Mouse (Mus musculus) megakaryocyte, embryonic 14.5 days (primary cell): Measurements from ENCODE around the gene Twf2.

Experiments
- FLI1 ChIP-seq: IDR thresholded peaks from 2 replicates; pipeline ENCODE4 v1.6.1; 2012; ENCODE audit warnings: low read length, inconsistent platforms, mixed read lengths
- GATA1 ChIP-seq: IDR thresholded peaks from 3 replicates; pipeline ENCODE4 v1.6.1; 2012; ENCODE audit warnings: mixed read lengths, low read length, inconsistent platforms, borderline replicate concordance

DNA sequence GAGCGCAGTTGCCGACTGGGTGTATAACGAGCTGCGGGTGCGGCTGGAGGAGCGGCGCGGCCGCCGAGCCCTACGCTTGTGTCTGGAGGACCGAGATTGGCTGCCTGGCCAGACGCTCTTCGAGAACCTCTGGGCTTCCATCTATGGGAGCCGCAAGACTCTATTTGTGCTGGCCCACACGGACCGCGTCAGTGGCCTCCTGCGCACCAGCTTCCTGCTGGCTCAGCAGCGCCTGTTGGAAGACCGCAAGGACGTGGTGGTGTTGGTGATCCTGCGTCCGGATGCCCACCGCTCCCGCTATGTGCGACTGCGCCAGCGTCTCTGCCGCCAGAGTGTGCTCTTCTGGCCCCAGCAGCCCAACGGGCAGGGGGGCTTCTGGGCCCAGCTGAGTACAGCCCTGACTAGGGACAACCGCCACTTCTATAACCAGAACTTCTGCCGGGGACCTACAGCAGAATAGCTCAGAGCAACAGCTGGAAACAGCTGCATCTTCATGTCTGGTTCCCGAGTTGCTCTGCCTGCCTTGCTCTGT is 23.3 kb downstream of the Twf2 start:
- no peak for TF ChIP-seq GATA1
- TF ChIP-seq FLI1: no peak
